In the genomic region with DNA sequence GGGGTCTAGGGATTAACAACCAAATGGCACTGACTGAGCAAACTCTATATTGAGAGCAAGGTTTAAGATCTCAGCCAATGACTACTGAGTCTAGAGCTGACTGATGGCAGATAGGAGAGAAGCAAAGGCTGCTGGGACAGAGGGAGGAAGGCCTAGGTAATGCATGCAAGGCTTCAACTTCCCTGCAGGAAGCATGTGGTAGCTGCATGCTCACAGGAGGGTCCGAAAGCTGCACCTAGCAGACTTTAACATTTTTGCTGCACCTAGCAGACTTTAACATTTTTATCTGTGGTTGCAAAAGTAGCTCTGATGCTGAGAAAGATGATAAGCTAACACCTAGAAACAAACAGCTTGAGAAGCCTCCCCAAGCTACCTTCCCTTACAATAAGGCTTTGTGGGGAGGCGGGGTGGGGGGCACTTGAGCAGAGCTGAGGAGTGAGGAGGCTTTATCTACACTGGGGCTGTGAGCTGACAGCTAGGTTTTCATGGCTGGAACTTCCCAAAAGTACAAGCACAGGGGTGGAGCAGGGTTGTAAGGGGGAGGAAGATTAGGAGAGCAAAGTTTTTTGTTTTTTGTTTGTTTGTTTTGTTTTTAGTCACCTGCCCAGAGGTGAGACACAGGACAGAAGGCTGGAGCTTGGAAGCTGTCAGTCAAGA, we compare ENCODE assay signal across 14 mouse cellular contexts.
"Had no signal": no experiment of that assay in that cellular context is flagged by ENCODE, and none has a peak within 500 bp of the region (broad histone marks: within the 10 kb centered on the region; RNA-seq: fewer than 3 reads in every experiment).

No protein-coding gene starts in this region.

- H3K4me1 ChIP-seq: lung, embryonic 15.5 days; midbrain, embryonic 12.5 days; stomach, embryonic 15.5 days had no signal

- H3K27me3 ChIP-seq: limb, embryonic 13.5 days; lung, embryonic 15.5 days; midbrain, embryonic 12.5 days; stomach, embryonic 15.5 days had no signal

- H3K9ac ChIP-seq: limb, embryonic 13.5 days; lung, embryonic 15.5 days; midbrain, embryonic 12.5 days; stomach, embryonic 15.5 days had no signal

- H3K27ac ChIP-seq: kidney, postnatal 0 days; layer of hippocampus, adult 2 months; limb, embryonic 10.5 days; limb, embryonic 13.5 days; midbrain, embryonic 12.5 days; stomach, embryonic 15.5 days had no signal

- ATAC-seq: intestine, embryonic 16.5 days had no signal

- H3K36me3 ChIP-seq: limb, embryonic 10.5 days; limb, embryonic 13.5 days; lung, embryonic 15.5 days; midbrain, embryonic 12.5 days; stomach, embryonic 15.5 days had no signal

- H3K4me2 ChIP-seq: limb, embryonic 13.5 days; lung, embryonic 15.5 days; midbrain, embryonic 12.5 days; stomach, embryonic 15.5 days had no signal

- H3K9me3 ChIP-seq: limb, embryonic 10.5 days; limb, embryonic 13.5 days; lung, embryonic 15.5 days; midbrain, embryonic 12.5 days; stomach, embryonic 15.5 days had no signal

- DNase-seq: kidney, adult 2 months; kidney, postnatal 25 days; layer of hippocampus, adult 9-11 months; right cerebral cortex, postnatal 4 days; spleen, adult 18-20 months; thymus, postnatal 25 days had no signal

- H3K4me3 ChIP-seq: layer of hippocampus, adult 2 months; limb, embryonic 10.5 days; limb, embryonic 13.5 days; lung, embryonic 15.5 days; midbrain, embryonic 12.5 days; stomach, embryonic 15.5 days had no signal
